Mouse (Mus musculus) stomach, embryonic 16.5 days (tissue): ENCODE results near the gene Dedd2. TPM values are rescaled to one million over a fixed set of nuclear protein-coding genes. Genes with fewer than 3 reads are reported as not detected.

ENCODE experiments used
- ATAC-seq: fragments of 200-750 bp; cut with Nextera tagmentation; 2 replicates; pipeline ENCODE4 v1.8.0; 2017; ENCODE audit warnings: moderate number of reproducible peaks, moderate TSS enrichment; ENCODE audit not compliant: insufficient read depth, low FRiP score
- H3K27ac ChIP-seq: fragments of 300-500 bp; sonication (generic); 2 replicates; pipeline ENCODE4 v1.5.1; 2014; ENCODE audit warnings: low read length
- H3K27me3 ChIP-seq: fragments of 300-500 bp; sonication (generic); 2 replicates; pipeline ENCODE4 v1.6.1; 2014; ENCODE audit warnings: low read length, control low read depth, mixed read lengths; ENCODE audit not compliant: control insufficient read depth, insufficient read depth
- H3K36me3 ChIP-seq: fragments of 300-500 bp; sonication (generic); 2 replicates; pipeline ENCODE4 v1.6.1; 2014; ENCODE audit warnings: low read length; ENCODE audit not compliant: control insufficient read depth, insufficient read depth
- H3K4me1 ChIP-seq: fragments of 300-500 bp; sonication (generic); 2 replicates; pipeline ENCODE4 v1.6.1; 2014; ENCODE audit warnings: low read length, control low read depth, mixed read lengths; ENCODE audit not compliant: control insufficient read depth, insufficient read depth
- H3K4me2 ChIP-seq: fragments of 300-500 bp; sonication (generic); 2 replicates; pipeline ENCODE4 v1.6.1; 2014; ENCODE audit warnings: low read depth, low read length, mixed read lengths
- H3K4me3 ChIP-seq: fragments of 300-500 bp; sonication (generic); replicated peaks from 2 replicates; pipeline ENCODE4 v1.5.1; 2014; ENCODE audit warnings: mild to moderate bottlenecking, low read length
- H3K9ac ChIP-seq: fragments of 300-500 bp; sonication (generic); 2 replicates; pipeline ENCODE4 v1.6.1; 2014; ENCODE audit warnings: low read length
- H3K9me3 ChIP-seq: fragments of 300-500 bp; sonication (generic); replicated peaks from 2 replicates; pipeline ENCODE4 v1.6.1; 2016; ENCODE audit warnings: low read length, control low read depth; ENCODE audit not compliant: control insufficient read depth
- WGBS: fragments of 180-500 bp; shearing (Covaris S2); extraction: QIAGEN DNeasy Blood & Tissue Kit; methylation state at CpG from one replicate; pipeline ENCODE4 v1.1.7; 2014; 5-methylcytosine and 5-hydroxymethylcytosine counted together
- polyA plus RNA-seq: library from polyadenylated mRNA; unstranded; fragments of >200 nt; fragmentation: Nextera tagmentation; extraction: Ambion mirVana; gene quantifications from 2 replicates; pipeline ENCODE4 v1.2.1, GENCODE M21; 2015

Dedd2 gene
- polyA plus RNA-seq, 1 experiment from 2014 or later = 9.1 TPM

- Histone ChIP-seq H3K4me2 (peak overlapping the region; percentile 68), H3K9ac (peak overlapping the region; percentile 83), H3K27me3 (no peaks in the 10 kb centered on the region), H3K4me3 (peak overlapping the region; percentile 72), H3K9me3 (no peaks in the 10 kb centered on the region), H3K4me1 (peaks cover 29% of the 10 kb centered on the region), H3K27ac (no peak overlapping the region), H3K36me3 (peaks cover 9% of the 10 kb centered on the region; the same call in 1 of the 2 replicates)
- ATAC-seq = no peak
- whole genome bisulfite sequencing = 78% methylated on average over 10 of the region's 10 CpGs
These were observed 2.0 kb upstream of the Dedd2 start for GRCm38 (mm10) chr7:25222275-25222967.

GRCm38 (mm10) chr7:25221102-25221883, 878 bp upstream of the Dedd2 start, which contains the start of gene Zfp526:
TSS of gene Zfp526 (plus strand) at chr7:25221425.
- peak within 1 kb of the TSS; percentile 68 for H3K4me2 ChIP-seq
- H3K4me3 ChIP-seq = peak within 1 kb of the TSS; percentile 72
- no peaks in the 10 kb centered on the region for H3K27me3 ChIP-seq
- H3K36me3 ChIP-seq = peaks cover 9% of the 10 kb centered on the region; the same call in 1 of the 2 replicates
- H3K9me3 ChIP-seq = no peaks in the 10 kb centered on the region
- ATAC-seq = peak; percentile 93
- peak within 1 kb of the TSS; percentile 83 for H3K9ac ChIP-seq
- H3K4me1 ChIP-seq = peaks cover 29% of the 10 kb centered on the region
- H3K27ac ChIP-seq = peak within 1 kb of the TSS; percentile 88
- WGBS = under 1% methylated on average over 45 of the region's 45 CpGs

DNA sequence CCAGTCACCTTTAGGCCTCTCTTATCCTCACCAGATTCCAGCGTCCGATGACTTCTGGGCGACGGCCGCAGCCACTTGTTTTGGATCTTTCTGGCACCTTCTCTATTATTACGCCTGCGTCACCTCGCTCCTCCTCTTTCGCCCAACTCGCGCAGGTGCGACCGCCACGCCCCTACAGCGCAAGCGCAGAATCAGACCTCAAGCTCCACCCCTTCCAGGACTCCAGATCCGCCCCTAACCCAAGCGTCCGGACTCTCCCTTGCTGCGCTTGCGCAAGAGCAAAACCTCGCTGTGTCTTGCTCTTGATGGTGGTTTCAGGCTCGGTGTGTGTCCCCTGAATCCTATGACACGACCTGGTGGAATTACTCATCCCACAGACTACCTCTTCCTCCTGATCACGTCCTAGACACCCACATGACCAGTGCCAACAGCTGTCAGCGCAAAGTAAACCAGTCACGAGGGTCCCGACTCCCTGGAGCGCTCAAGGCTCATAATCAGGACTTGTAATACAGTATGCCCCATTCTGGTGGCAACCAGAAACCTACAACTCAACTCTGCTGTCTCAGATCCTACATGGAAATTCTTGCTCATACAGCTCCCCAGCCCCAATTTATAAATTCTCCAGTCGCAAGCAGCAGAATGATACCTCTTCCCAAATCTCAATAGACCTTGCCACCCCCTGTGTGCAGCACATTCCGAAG, 509 bp downstream of the Dedd2 start:
- 2% methylated on average over 31 of the region's 31 CpGs for WGBS
- H3K4me1 ChIP-seq = peaks cover 29% of the 10 kb centered on the region
- no peaks in the 10 kb centered on the region for H3K9me3 ChIP-seq
- H3K4me3 ChIP-seq = peak overlapping the region; percentile 72
- H3K4me2 ChIP-seq = peak overlapping the region; percentile 68
- ATAC-seq = peak; percentile 82
- H3K36me3 ChIP-seq = 0 out of 2 replicates have a peak, but pooled peaks cover 7% of the 10 kb centered on the region
- no peaks in the 10 kb centered on the region for H3K27me3 ChIP-seq
- H3K27ac ChIP-seq = peak overlapping the region; percentile 88
- peak overlapping the region; percentile 83 for H3K9ac ChIP-seq

- H3K4me3 ChIP-seq = peak overlapping the region; percentile 72
- H3K9me3 ChIP-seq = no peaks in the 10 kb centered on the region
- WGBS = 1% methylated on average over 16 of the region's 16 CpGs
- H3K9ac ChIP-seq = peak overlapping the region; percentile 81
- H3K4me1 ChIP-seq = peaks cover 29% of the 10 kb centered on the region
- H3K36me3 ChIP-seq = 0 out of 2 replicates have a peak, but pooled peaks cover 8% of the 10 kb centered on the region
- H3K27me3 ChIP-seq = no peaks in the 10 kb centered on the region
- peak overlapping the region; percentile 68 for H3K4me2 ChIP-seq
- peak overlapping the region; percentile 88 for H3K27ac ChIP-seq
- ATAC-seq = no peak; the same call in 1 of the 2 replicates
These were observed 1.0 kb downstream of the Dedd2 start for GRCm38 (mm10) chr7:25219416-25219750.

DNA sequence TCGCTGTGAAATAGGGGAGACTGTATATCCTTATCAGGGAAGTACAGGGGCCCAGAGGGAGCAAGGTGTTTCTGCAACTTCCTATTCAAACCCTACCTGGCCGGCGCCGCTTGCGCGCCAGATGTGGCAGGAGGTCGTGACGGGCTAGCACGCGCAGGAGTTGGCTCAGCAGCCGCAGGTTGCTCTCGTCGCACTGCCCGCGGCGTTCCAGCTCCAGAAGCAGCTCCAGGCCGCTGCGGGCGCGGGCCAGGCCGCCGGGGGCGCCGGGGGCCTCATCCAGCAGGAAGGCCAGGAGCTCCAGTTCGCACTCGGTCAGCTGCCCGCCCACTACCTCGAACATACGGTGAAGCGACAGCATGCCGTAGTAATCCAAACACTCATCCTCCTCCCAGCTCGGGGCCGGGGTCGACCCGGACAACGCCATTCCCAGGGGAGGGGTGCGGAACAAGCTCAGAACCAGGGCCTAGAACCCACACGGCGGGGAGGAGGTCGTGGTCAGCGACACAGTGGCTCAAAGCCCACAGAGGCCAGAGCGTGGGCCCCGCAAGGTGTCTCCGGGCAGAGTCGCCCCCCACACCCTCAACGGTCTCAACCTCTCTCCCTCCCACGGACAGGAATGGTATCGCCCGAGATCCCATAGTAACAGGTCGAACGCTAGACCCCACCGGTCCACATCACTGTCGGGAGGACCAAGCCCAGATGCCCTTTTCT, 1.6 kb downstream of the Dedd2 start:
- 0 out of 2 replicates have a peak, but pooled peaks cover 8% of the 10 kb centered on the region for H3K36me3 ChIP-seq
- H3K27me3 ChIP-seq = no peaks in the 10 kb centered on the region
- H3K9me3 ChIP-seq = no peaks in the 10 kb centered on the region
- H3K4me2 ChIP-seq = peak overlapping the region; percentile 68
- 1% methylated on average over 53 of the region's 53 CpGs for WGBS
- peak; percentile 8; the same call in 1 of the 2 replicates for ATAC-seq
- H3K27ac ChIP-seq = peak overlapping the region; percentile 88
- H3K9ac ChIP-seq = peak overlapping the region; percentile 81
- H3K4me1 ChIP-seq = peaks cover 29% of the 10 kb centered on the region
- H3K4me3 ChIP-seq = peak overlapping the region; percentile 72

DNA sequence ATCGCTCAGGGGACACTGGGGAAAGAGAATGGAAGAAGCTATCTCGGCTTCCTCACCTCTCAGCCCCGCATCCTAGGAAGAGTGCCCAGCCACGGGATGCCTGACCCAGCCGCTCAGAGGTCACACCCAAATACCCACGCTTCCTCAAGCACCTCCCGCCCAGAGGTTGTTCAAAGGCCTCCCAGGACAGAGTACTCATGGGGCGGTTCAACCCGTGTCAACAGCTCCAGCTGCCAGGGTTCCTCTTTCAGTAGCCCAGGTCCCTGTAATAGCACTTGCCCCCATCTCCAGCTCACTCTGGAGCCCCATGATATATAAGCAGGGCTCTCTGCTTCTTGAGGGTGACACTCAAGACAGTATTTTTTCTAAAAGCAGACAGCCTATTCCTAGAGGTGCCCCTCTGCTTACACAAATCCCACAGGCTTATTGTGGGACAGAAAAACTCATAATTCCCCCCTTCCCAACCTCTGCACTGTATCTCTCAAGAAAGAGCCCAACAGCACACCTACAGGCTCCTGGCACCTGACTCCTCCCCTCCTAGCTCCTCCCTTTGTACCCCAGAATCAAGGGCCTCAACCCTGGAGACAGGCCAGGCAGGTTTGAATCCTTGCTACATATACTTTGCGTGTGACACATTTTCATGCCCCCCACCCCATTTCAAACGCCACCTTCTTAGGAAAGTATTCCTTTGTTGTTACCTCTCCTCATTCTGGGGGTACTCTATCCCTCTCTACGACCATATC, 2.6 kb downstream of the Dedd2 start:
- Histone ChIP-seq H3K4me2 (peak overlapping the region; percentile 68), H3K36me3 (0 out of 2 replicates have a peak, but pooled peaks cover 8% of the 10 kb centered on the region), H3K9me3 (no peaks in the 10 kb centered on the region), H3K27me3 (no peaks in the 10 kb centered on the region), H3K27ac (peak overlapping the region; percentile 88), H3K9ac (peak overlapping the region; percentile 81), H3K4me3 (peak overlapping the region; percentile 72), H3K4me1 (peaks cover 29% of the 10 kb centered on the region)
- WGBS = 55% methylated on average over 12 of the region's 12 CpGs
- no peak for ATAC-seq

DNA sequence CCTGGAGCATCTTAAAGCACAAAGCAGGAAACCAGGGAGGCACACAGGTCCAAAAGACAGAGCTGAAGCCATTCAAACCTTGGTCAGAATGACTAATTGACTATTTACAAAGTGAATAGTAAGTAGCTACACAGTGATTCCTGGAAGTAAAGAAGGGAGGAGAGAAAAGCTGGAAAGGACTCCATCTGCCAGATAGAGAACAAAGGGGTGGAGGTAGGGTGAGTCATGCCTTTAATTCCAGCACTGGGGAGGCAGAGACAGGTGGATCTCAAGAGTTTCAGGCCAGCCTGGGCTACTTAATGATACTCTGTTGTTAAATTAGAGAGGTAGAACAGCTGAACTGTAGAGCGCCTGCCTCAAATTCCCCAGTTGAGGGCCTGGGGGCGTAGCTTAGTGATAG, 6.2 kb downstream of the Dedd2 start:
- Histone ChIP-seq H3K27me3 (no peaks in the 10 kb centered on the region), H3K27ac (no peak overlapping the region), H3K4me2 (no peak overlapping the region), H3K9me3 (no peaks in the 10 kb centered on the region), H3K4me3 (no peak overlapping the region), H3K36me3 (0 out of 2 replicates have a peak, but pooled peaks cover 8% of the 10 kb centered on the region), H3K4me1 (peaks cover 14% of the 10 kb centered on the region; the same call in 1 of the 2 replicates), H3K9ac (no peak overlapping the region)
- 97% methylated on average over 2 of the region's 2 CpGs for WGBS
- no peak for ATAC-seq

- Histone ChIP-seq H3K36me3 (0 out of 2 replicates have a peak, but pooled peaks cover 8% of the 10 kb centered on the region), H3K27me3 (no peaks in the 10 kb centered on the region), H3K4me2 (no peak overlapping the region), H3K4me3 (no peak overlapping the region), H3K9me3 (no peaks in the 10 kb centered on the region), H3K27ac (no peak overlapping the region), H3K4me1 (peaks cover 7% of the 10 kb centered on the region; the same call in 1 of the 2 replicates), H3K9ac (no peak overlapping the region)
- no peak for ATAC-seq
- WGBS = 63% methylated on average over 3 of the region's 3 CpGs
These were observed 7.3 kb downstream of the Dedd2 start for GRCm38 (mm10) chr7:25213099-25213498.
